Mouse (Mus musculus): ENCODE results near the gene H2-K1. TPM values are rescaled to one million over a fixed set of nuclear protein-coding genes. Genes with fewer than 3 reads are reported as not detected.

The H2-K1 gene
- polyA plus RNA-seq, 1 experiment from 2014 or later, result 55.5 TPM

- no peaks in the 10 kb centered on the region for H3K9me3 ChIP-seq (ENCODE audit: control insufficient read depth, low read length)
- H3K4me2 ChIP-seq (ENCODE audit: low read depth, low read length), result no peak overlapping the region
- H3K27me3 ChIP-seq (ENCODE audit: control insufficient read depth, insufficient read depth, low read depth, low read length), result peaks cover 5% of the 10 kb centered on the region
- H3K9ac ChIP-seq (ENCODE audit: low read length), result no peak overlapping the region
- ATAC-seq (ENCODE audit: low read depth), result no peak
- H3K4me1 ChIP-seq (replicated peaks; ENCODE audit: control insufficient read depth, insufficient read depth, low read length), result peaks cover 26% of the 10 kb centered on the region
- peaks cover 28% of the 10 kb centered on the region for H3K36me3 ChIP-seq (ENCODE audit: control insufficient read depth, insufficient read depth, low read length)
- WGBS, result 81% methylated on average over 9 of the region's 9 CpGs
- H3K27ac ChIP-seq (ENCODE audit: low read length), result no peak overlapping the region
- H3K4me3 ChIP-seq (ENCODE audit: low read length), result no peak overlapping the region
Measured at GRCm38 (mm10) chr17:34035517-34035916, 35.4 kb upstream of the H2-K1 start.

- no peak overlapping the region for H3K4me3 ChIP-seq (ENCODE audit: low read length)
- H3K4me1 ChIP-seq (replicated peaks; ENCODE audit: control insufficient read depth, insufficient read depth, low read length), result peaks cover 31% of the 10 kb centered on the region
- H3K9ac ChIP-seq (ENCODE audit: low read length), result no peak overlapping the region
- 70% methylated on average over 10 of the region's 10 CpGs for WGBS
- peaks cover 3% of the 10 kb centered on the region for H3K27me3 ChIP-seq (ENCODE audit: control insufficient read depth, insufficient read depth, low read depth, low read length)
- no peak overlapping the region for H3K27ac ChIP-seq (ENCODE audit: low read length)
- no peak overlapping the region for H3K4me2 ChIP-seq (ENCODE audit: low read depth, low read length)
- H3K36me3 ChIP-seq (ENCODE audit: control insufficient read depth, insufficient read depth, low read length), result peaks cover 36% of the 10 kb centered on the region
- no peaks in the 10 kb centered on the region for H3K9me3 ChIP-seq (ENCODE audit: control insufficient read depth, low read length)
- ATAC-seq (ENCODE audit: low read depth), result no peak
Measured at GRCm38 (mm10) chr17:34034064-34034463, 33.9 kb upstream of the H2-K1 start.

- no peak overlapping the region for H3K27ac ChIP-seq (ENCODE audit: low read length)
- H3K27me3 ChIP-seq (ENCODE audit: control insufficient read depth, insufficient read depth, low read depth, low read length), result peaks cover 3% of the 10 kb centered on the region
- H3K4me3 ChIP-seq (ENCODE audit: low read length), result no peak overlapping the region; the same call in 1 of the 2 replicates
- H3K4me2 ChIP-seq (ENCODE audit: low read depth, low read length), result peak overlapping the region; percentile 95; the same call in 1 of the 2 replicates
- no peaks in the 10 kb centered on the region for H3K9me3 ChIP-seq (ENCODE audit: control insufficient read depth, low read length)
- H3K36me3 ChIP-seq (ENCODE audit: control insufficient read depth, insufficient read depth, low read length), result peaks cover 42% of the 10 kb centered on the region
- 83% methylated on average over 9 of the region's 9 CpGs for WGBS
- H3K4me1 ChIP-seq (replicated peaks; ENCODE audit: control insufficient read depth, insufficient read depth, low read length), result peaks cover 32% of the 10 kb centered on the region
- H3K9ac ChIP-seq (ENCODE audit: low read length), result no peak overlapping the region
- ATAC-seq (ENCODE audit: low read depth), result no peak
Measured at GRCm38 (mm10) chr17:34033441-34033840, 33.3 kb upstream of the H2-K1 start.

DNA sequence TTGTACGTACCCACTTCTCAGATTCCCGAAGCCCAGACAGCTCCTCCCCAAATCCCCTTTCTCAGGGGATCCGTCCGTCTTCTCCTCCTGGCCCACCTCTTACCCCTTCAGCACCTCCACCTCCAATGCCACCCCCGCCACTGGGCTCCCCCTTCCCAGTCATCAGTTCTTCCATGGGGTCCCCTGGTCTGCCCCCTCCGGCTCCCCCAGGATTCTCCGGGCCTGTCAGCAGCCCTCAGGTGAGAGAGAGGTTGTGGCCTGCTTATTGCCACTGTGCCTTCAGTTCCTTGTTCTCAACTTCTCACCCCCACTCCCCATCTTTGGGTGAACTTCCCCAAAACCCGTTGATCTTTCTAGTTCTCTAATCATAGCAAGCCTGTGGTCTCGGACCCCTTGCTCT, 32.7 kb upstream of the H2-K1 start:
- Histone ChIP-seq H3K4me2 (ENCODE audit: low read depth, low read length) (peak overlapping the region; percentile 95), H3K9ac (ENCODE audit: low read length) (peak overlapping the region; percentile 93), H3K36me3 (ENCODE audit: control insufficient read depth, insufficient read depth, low read length) (peaks cover 44% of the 10 kb centered on the region), H3K4me3 (ENCODE audit: low read length) (peak overlapping the region; percentile 88), H3K27ac (ENCODE audit: low read length) (peak overlapping the region; percentile 98), H3K27me3 (ENCODE audit: control insufficient read depth, insufficient read depth, low read depth, low read length) (no peaks in the 10 kb centered on the region), H3K4me1 (replicated peaks; ENCODE audit: control insufficient read depth, insufficient read depth, low read length) (peaks cover 33% of the 10 kb centered on the region), H3K9me3 (ENCODE audit: control insufficient read depth, low read length) (no peaks in the 10 kb centered on the region)
- no peak for ATAC-seq (ENCODE audit: low read depth)
- WGBS, result 44% methylated on average over 9 of the region's 9 CpGs

- Histone ChIP-seq H3K4me1 (replicated peaks; ENCODE audit: control insufficient read depth, insufficient read depth, low read length) (peaks cover 35% of the 10 kb centered on the region), H3K36me3 (ENCODE audit: control insufficient read depth, insufficient read depth, low read length) (peaks cover 38% of the 10 kb centered on the region)
Measured at GRCm38 (mm10) chr17:34032174-34032632, 32.1 kb upstream of the H2-K1 start.

GRCm38 (mm10) chr17:34031465-34032173, 31.5 kb upstream of the H2-K1 start, which contains the start of the genes Slc39a7 and Rxrb:
Gene Slc39a7, minus strand, starts transcription at chr17:34031682.
Gene Rxrb, plus strand, starts transcription at chr17:34031812.
- Histone ChIP-seq H3K27ac (ENCODE audit: low read length) (peak within 1 kb of the TSS; percentile 98), H3K27me3 (ENCODE audit: control insufficient read depth, insufficient read depth, low read depth, low read length) (no peaks in the 10 kb centered on the region), H3K4me1 (replicated peaks; ENCODE audit: control insufficient read depth, insufficient read depth, low read length) (peaks cover 41% of the 10 kb centered on the region), H3K9ac (ENCODE audit: low read length) (peak within 1 kb of the TSS; percentile 93), H3K9me3 (ENCODE audit: control insufficient read depth, low read length) (no peaks in the 10 kb centered on the region), H3K4me3 (ENCODE audit: low read length) (peak within 1 kb of the TSS; percentile 88), H3K36me3 (ENCODE audit: control insufficient read depth, insufficient read depth, low read length) (peaks cover 32% of the 10 kb centered on the region), H3K4me2 (ENCODE audit: low read depth, low read length) (peak within 1 kb of the TSS; percentile 95)
- ATAC-seq (ENCODE audit: low read depth), result peak; percentile 85
- WGBS, result under 1% methylated on average over 71 of the region's 88 CpGs

More at GRCm38 (mm10) chr17:34032174-34032632, 32.1 kb upstream of the H2-K1 start:
- WGBS, result 1% methylated on average over 28 of the region's 48 CpGs
- peak overlapping the region; percentile 98 for H3K27ac ChIP-seq (ENCODE audit: low read length)
- H3K4me2 ChIP-seq (ENCODE audit: low read depth, low read length), result peak overlapping the region; percentile 95
- no peaks in the 10 kb centered on the region for H3K9me3 ChIP-seq (ENCODE audit: control insufficient read depth, low read length)
- no peaks in the 10 kb centered on the region for H3K27me3 ChIP-seq (ENCODE audit: control insufficient read depth, insufficient read depth, low read depth, low read length)
- ATAC-seq (ENCODE audit: low read depth), result peak; percentile 27
- peak overlapping the region; percentile 88 for H3K4me3 ChIP-seq (ENCODE audit: low read length)
- peak overlapping the region; percentile 93 for H3K9ac ChIP-seq (ENCODE audit: low read length)

DNA sequence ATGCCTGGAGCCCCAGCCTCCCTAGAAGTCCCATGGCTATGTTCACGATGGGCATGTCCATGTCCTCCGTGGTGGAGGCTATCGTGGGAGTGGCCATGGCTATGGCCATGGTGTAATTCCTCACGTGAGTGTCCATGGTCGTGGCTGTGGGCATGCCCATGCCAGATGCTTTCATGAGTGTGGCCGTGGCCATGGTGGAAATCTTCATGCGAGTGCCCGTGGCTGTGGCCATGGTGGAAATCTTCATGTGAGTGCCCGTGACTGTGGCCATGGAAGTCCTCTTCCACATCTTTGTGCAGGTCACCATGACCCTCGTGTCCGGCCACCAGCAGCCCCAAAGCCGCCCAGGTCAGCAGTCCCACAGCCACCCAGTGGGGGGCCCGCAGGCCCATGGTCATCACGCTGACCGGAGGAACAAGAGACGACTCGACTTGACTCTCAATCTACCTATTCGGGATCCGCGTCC, 30.7 kb upstream of the H2-K1 start:
- Histone ChIP-seq H3K27me3 (ENCODE audit: control insufficient read depth, insufficient read depth, low read depth, low read length) (no peaks in the 10 kb centered on the region), H3K4me1 (replicated peaks; ENCODE audit: control insufficient read depth, insufficient read depth, low read length) (peaks cover 47% of the 10 kb centered on the region), H3K9ac (ENCODE audit: low read length) (peak overlapping the region; percentile 93), H3K4me3 (ENCODE audit: low read length) (peak overlapping the region; percentile 88), H3K36me3 (ENCODE audit: control insufficient read depth, insufficient read depth, low read length) (peaks cover 27% of the 10 kb centered on the region), H3K4me2 (ENCODE audit: low read depth, low read length) (peak overlapping the region; percentile 95), H3K27ac (ENCODE audit: low read length) (peak overlapping the region; percentile 89), H3K9me3 (ENCODE audit: control insufficient read depth, low read length) (no peaks in the 10 kb centered on the region)
- no peak for ATAC-seq (ENCODE audit: low read depth)
- under 1% methylated on average over 20 of the region's 20 CpGs for WGBS

GRCm38 (mm10) chr17:34029890-34030595, 29.9 kb upstream of the H2-K1 start:
- WGBS, result 73% methylated on average over 21 of the region's 21 CpGs
- H3K9me3 ChIP-seq (ENCODE audit: control insufficient read depth, low read length), result no peaks in the 10 kb centered on the region
- H3K27ac ChIP-seq (ENCODE audit: low read length), result no peak overlapping the region
- peak overlapping the region; percentile 88 for H3K4me3 ChIP-seq (ENCODE audit: low read length)
- H3K9ac ChIP-seq (ENCODE audit: low read length), result peak overlapping the region; percentile 93
- peaks cover 54% of the 10 kb centered on the region for H3K4me1 ChIP-seq (replicated peaks; ENCODE audit: control insufficient read depth, insufficient read depth, low read length)
- H3K4me2 ChIP-seq (ENCODE audit: low read depth, low read length), result peak overlapping the region; percentile 95
- no peak for ATAC-seq (ENCODE audit: low read depth)
- peaks cover 20% of the 10 kb centered on the region for H3K36me3 ChIP-seq (ENCODE audit: control insufficient read depth, insufficient read depth, low read length)
- H3K27me3 ChIP-seq (ENCODE audit: control insufficient read depth, insufficient read depth, low read depth, low read length), result no peaks in the 10 kb centered on the region
